Comparison of ENCODE assay signal across 8 mouse cellular contexts in the genomic region with DNA sequence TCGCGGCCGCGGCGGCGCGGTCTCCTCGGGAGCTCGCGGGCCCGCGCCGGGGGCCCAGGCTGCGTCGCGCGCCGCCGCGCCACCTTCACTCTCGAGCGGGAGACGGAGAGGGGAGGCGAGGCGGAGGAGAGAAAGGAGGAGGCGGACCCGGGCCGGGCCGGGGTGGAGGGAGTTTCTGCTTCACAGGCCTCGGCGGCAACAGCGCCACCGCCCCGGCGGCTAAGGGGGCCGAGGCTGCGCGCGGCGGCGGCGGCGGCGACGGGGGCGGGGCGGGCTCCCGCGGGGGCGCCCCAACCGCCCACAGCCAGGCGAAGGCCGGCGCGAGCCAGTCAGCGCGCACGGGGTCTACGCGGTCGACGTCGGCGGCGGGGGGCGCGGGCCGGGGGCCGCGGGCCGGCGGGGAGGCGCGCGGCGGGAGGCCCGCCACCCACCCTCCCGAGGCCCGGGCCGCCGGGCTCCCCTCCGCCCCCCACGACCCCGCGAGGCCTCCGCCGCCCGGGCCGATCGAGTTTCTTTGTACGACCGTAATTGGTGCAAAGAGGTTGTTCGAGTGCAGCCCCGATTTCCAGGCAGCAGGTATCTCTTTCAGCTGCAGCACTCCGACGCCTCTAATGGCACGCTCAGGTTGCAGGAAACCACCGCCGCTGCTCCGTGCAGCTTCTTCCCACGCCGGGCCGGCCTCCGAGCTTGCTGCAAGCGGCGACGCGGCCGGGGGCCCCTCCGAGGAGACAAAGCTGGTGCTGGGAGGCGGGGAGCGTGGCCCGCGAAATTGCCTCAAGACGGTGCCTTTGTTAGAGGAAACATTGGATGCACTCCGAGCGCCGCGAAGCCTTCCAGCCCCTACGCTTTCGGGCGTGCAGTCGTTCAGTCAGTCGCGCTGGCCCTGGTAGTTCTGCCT. TPM values are rescaled to one million over a fixed set of nuclear protein-coding genes. Genes with fewer than 3 reads are reported as not detected.
A peak's percentile ranks its signal among the peaks of the same experiment; 100 is the strongest.
DNase-seq lines count a peak whose midpoint lies in the region; ATAC-seq and TF ChIP-seq lines count a peak whose summit lies in the region.

No protein-coding gene starts in this region.

- TF ChIP-seq CTCF in midbrain, postnatal 0 days (IDR thresholded peaks at IDR 0.05), result peak; percentile 15; the same call in 1 of the 2 replicates

- ATAC-seq in embryonic facial prominence, embryonic 15.5 days (ENCODE audit: insufficient number of reproducible peaks, low FRiP score, low TSS enrichment, low read depth), result peak; percentile 90
- ATAC-seq in kidney, embryonic 14.5 days (ENCODE audit: low FRiP score, low TSS enrichment), result peak; percentile 95
- peak; percentile 89 for ATAC-seq in limb, embryonic 15.5 days (ENCODE audit: insufficient number of reproducible peaks, low FRiP score, low TSS enrichment, low read depth)
- peak; percentile 93 for ATAC-seq in midbrain, postnatal 0 days (ENCODE audit: low FRiP score)

- peak overlapping the region; percentile 100 for H3K27ac ChIP-seq in embryonic facial prominence, embryonic 15.5 days (replicated peaks)
- peak overlapping the region; percentile 100 for H3K27ac ChIP-seq in kidney, embryonic 14.5 days (ENCODE audit: low read depth, low read length)
- peak overlapping the region; percentile 100 for H3K27ac ChIP-seq in limb, embryonic 15.5 days
- peak overlapping the region; percentile 99 for H3K27ac ChIP-seq in midbrain, postnatal 0 days (ENCODE audit: low read depth, low read length)

- H3K27me3 ChIP-seq in embryonic facial prominence, embryonic 15.5 days, result no peaks in the 10 kb centered on the region
- H3K27me3 ChIP-seq in kidney, embryonic 14.5 days (ENCODE audit: control insufficient read depth, insufficient read depth, low read length), result no peaks in the 10 kb centered on the region
- no peaks in the 10 kb centered on the region for H3K27me3 ChIP-seq in limb, embryonic 15.5 days
- no peaks in the 10 kb centered on the region for H3K27me3 ChIP-seq in midbrain, postnatal 0 days (ENCODE audit: insufficient read depth, low read length)

- H3K36me3 ChIP-seq in embryonic facial prominence, embryonic 15.5 days, result no peaks in the 10 kb centered on the region
- H3K36me3 ChIP-seq in kidney, embryonic 14.5 days (ENCODE audit: control insufficient read depth, insufficient read depth, low read length), result no peaks in the 10 kb centered on the region
- H3K36me3 ChIP-seq in limb, embryonic 15.5 days, result no peaks in the 10 kb centered on the region
- no peaks in the 10 kb centered on the region for H3K36me3 ChIP-seq in midbrain, postnatal 0 days (ENCODE audit: insufficient read depth, low read length)

- peak; percentile 75 for DNase-seq in 3T3-L1 (ENCODE audit: low read depth, low spot score)
- DNase-seq in adrenal gland, postnatal 36 days, result peak; percentile 92 to 95
- DNase-seq in heart, adult 9 months (ENCODE audit: low spot score in 2 of 2), result peak; percentile 84 to 87
- peak; percentile 89 for DNase-seq in midbrain, postnatal 0 days (ENCODE audit: low spot score)
- DNase-seq in spleen, postnatal 36 days (ENCODE audit: low spot score in 2 of 2), result peak; percentile 89 to 91

- no peaks in the 10 kb centered on the region for H3K9me3 ChIP-seq in embryonic facial prominence, embryonic 15.5 days (replicated peaks)
- no peaks in the 10 kb centered on the region for H3K9me3 ChIP-seq in kidney, embryonic 14.5 days (ENCODE audit: control insufficient read depth, low read length)
- H3K9me3 ChIP-seq in limb, embryonic 15.5 days, result no peaks in the 10 kb centered on the region
- no peaks in the 10 kb centered on the region for H3K9me3 ChIP-seq in midbrain, postnatal 0 days (ENCODE audit: low read length)

- peak overlapping the region; percentile 96 for H3K9ac ChIP-seq in embryonic facial prominence, embryonic 15.5 days
- peak overlapping the region; percentile 100 for H3K9ac ChIP-seq in kidney, embryonic 14.5 days (ENCODE audit: low read depth, low read length)
- peak overlapping the region; percentile 99 for H3K9ac ChIP-seq in limb, embryonic 15.5 days
- peak overlapping the region; percentile 94 for H3K9ac ChIP-seq in midbrain, postnatal 0 days (replicated peaks; ENCODE audit: low read length, poor library complexity, severe bottlenecking)

- H3K4me2 ChIP-seq in embryonic facial prominence, embryonic 15.5 days (replicated peaks), result peak overlapping the region; percentile 67
- H3K4me2 ChIP-seq in kidney, embryonic 14.5 days (replicated peaks; ENCODE audit: low read depth, low read length), result peak overlapping the region; percentile 83
- peak overlapping the region; percentile 66 for H3K4me2 ChIP-seq in limb, embryonic 15.5 days
- H3K4me2 ChIP-seq in midbrain, postnatal 0 days (ENCODE audit: low read depth, low read length, poor library complexity, severe bottlenecking), result peak overlapping the region; percentile 84

- under 1% methylated on average over 65 of the region's 125 CpGs for WGBS in embryonic facial prominence, embryonic 15.5 days
- under 1% methylated on average over 80 of the region's 125 CpGs for WGBS in kidney, embryonic 14.5 days
- whole genome bisulfite sequencing in limb, embryonic 15.5 days, result under 1% methylated on average over 74 of the region's 125 CpGs
- WGBS in midbrain, postnatal 0 days, result under 1% methylated on average over 67 of the region's 125 CpGs

- peaks cover 17% of the 10 kb centered on the region for H3K4me1 ChIP-seq in embryonic facial prominence, embryonic 15.5 days
- H3K4me1 ChIP-seq in kidney, embryonic 14.5 days (ENCODE audit: control insufficient read depth, insufficient read depth, low read length), result peaks cover 18% of the 10 kb centered on the region
- H3K4me1 ChIP-seq in limb, embryonic 15.5 days, result peaks cover 13% of the 10 kb centered on the region
- no peaks in the 10 kb centered on the region; the same call in 1 of the 2 replicates for H3K4me1 ChIP-seq in midbrain, postnatal 0 days (ENCODE audit: insufficient read depth, low read length)

- H3K4me3 ChIP-seq in embryonic facial prominence, embryonic 15.5 days (replicated peaks), result peak overlapping the region; percentile 86
- H3K4me3 ChIP-seq in kidney, embryonic 14.5 days (ENCODE audit: low read length), result peak overlapping the region; percentile 85
- H3K4me3 ChIP-seq in limb, embryonic 15.5 days, result peak overlapping the region; percentile 88
- H3K4me3 ChIP-seq in midbrain, postnatal 0 days (ENCODE audit: low read depth, low read length), result peak overlapping the region; percentile 91

RNA-seq across cellular contexts. Expression of a gene that starts 0.9 kb away (rescaled TPM):
- total RNA-seq in adrenal gland, postnatal 36 days (2021), result 100 to 1,000 TPM in 1 of 2 experiments, 10 to 100 TPM in 1; 98.0 to 105 TPM
- polyA plus RNA-seq in embryonic facial prominence, embryonic 15.5 days (2015; fragmentation: Nextera tagmentation; extraction: Ambion mirVana), result 18.3 and 19.7 TPM in 2 replicates
- 28.9 and 39.5 TPM in 2 replicates for polyA plus RNA-seq in kidney, embryonic 14.5 days (2014; fragmentation: Nextera tagmentation; extraction: Ambion mirVana)
- polyA plus RNA-seq in limb, embryonic 15.5 days (2015; fragmentation: Nextera tagmentation; extraction: Ambion mirVana), result 15.4 and 20.3 TPM in 2 replicates
- 36.2 and 42.9 TPM in 2 replicates for total RNA-seq in midbrain, postnatal 0 days (2014; rRNA removed)
- 5.4 and 6.8 TPM in 2 replicates for polyA plus RNA-seq in midbrain, postnatal 0 days (2015; fragmentation: Nextera tagmentation; extraction: Ambion mirVana)

Comparison
In these comparisons a context has a peak if more than half of its experiments do, and no peak if none do; other contexts are left out.
1. Peak in every context shown above with its lines: DNase-seq, ATAC-seq, H3K4me3 ChIP-seq and H3K27ac ChIP-seq.